Mouse (Mus musculus): ENCODE measurements around the gene Gm10217.

The Gm10217 gene

DNA sequence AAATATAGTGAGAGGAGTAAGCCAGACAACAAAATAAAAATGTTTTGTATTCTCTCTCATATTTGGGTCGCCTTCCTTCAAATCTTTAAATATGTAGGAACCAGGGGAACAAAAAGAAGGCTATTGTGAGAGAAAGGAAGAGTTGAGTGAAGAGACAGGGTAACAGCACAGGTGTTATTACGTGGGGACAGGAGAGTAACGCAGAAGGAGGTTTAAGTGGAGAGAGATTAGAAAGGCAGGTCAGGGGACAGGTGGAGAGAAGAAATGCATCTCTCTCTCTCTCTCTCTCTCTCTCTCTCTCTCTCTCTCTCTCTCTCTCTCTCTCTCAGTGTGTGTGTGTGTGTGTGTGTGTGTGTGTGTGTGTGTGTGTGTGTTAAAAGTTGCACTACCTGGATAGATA is at the start of gene Gm10217:
Gm10217 (plus strand) TSS at position 301 of the 400 bp plus-strand sequence.
- DNase-seq (ENCODE audit: low read depth, low spot score), result no peak

DNA sequence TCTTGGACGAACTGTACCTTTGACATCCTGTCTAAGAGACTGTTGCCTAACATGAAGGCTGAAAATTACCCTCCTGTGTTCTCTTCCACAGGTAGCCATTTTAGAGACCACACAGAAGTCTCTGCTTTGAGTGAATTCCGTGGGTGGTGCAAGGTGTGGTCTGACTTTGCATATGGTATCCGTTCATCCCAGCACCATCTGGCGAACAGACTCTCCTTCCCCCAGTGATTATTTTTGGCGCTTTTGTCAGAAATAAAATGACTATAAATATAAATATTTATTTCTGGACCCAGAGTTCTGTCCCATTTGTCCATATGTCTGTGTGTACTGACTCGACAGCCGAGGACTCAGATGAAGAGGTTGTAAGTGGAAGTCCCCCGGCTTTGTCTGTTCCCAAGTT is 39.3 kb upstream of the Gm10217 start:
- peak; percentile 26 for DNase-seq (ENCODE audit: low read depth, low spot score)

DNA sequence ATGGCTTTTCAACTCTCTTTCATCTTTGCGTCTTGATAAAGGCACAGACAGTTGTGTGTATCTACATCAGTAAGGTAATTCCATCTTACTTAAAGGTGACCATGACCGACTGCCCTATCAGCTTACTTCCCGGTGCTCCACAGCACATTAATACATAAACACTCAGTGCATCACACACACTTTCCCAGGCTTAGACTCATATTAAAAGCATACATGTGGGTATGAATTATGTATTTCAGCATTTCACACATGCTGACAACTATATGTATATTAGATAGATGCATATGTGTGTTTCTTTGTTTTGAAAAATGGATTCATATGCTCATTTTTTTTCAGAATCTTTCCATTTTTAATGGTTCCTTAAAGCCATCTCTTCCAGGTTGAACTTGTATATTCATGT is 23.8 kb upstream of the Gm10217 start:
- no peak for DNase-seq (ENCODE audit: low read depth, low spot score)

DNA sequence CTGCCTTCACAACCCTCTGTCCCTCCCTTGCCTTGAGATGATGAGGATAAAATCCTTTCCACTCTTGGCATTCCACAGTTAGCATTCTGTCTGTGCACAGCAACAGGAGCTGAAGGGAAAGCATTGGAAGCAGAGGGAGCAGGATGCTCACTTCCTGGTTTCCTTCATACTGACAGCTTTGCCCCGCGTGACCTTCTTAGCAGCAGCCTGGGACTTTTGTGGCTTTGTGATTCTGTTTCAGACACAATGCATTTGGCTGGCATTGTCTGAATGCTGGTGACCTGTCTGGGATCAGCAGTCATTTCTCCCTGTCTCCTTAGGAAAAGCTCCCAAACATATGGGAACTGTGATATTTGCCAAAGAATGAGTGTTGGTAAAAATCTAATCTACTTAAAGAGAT is 4.8 kb upstream of the Gm10217 start:
- DNase-seq (ENCODE audit: low read depth, low spot score), result peak; percentile 57

DNA sequence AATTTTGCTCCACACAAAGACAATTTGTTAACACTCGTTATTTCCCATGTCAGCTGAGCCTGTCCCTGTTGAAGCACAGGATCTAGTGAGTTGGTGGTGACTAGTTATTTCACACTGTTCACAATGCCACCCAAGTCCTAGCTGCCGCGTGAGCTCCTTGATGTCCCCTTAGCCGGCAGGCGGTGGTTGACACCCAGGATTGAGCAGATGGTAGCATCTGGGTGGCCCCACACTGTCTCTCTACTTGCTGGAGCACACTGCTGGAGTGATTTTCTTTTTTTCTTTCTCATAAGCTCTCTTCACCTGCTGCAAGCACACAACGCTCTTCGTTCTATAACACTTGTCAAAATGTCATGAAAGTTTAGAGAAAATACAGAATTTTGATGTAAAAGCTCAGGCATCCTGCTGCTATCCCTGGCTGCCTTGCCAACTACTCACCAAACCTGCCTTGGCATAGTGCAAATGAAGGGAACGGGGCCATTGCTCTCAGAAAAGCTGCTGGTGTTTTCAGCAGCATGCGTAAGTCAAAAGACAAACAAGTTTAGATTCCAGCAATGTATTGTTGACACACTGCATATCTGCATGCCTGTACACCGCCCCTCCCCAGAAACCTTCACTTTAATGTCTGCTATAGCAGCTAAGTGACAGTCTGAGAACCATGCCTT is 3.4 kb upstream of the Gm10217 start:
- DNase-seq (ENCODE audit: low read depth, low spot score), result no peak

DNA sequence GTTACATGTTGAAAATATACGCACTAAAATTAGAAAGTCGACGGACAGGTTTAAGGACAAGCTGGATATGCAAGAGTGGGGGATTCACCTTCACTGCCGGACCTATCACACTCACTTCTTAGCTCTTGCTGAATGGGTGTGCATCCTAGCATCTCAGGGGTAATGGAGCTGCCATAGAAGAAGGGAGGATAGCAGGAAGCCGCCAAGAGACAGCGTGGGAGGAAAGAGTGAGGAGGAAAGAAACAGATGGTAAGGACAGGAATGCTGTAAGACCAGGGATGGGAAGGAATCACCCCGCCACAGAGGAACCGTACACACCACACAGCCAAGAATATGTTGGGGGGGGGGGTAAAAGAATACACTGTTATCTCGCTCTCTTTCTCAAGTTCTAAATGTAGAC is 1.1 kb downstream of the Gm10217 start:
- DNase-seq (ENCODE audit: low read depth, low spot score), result no peak

DNA sequence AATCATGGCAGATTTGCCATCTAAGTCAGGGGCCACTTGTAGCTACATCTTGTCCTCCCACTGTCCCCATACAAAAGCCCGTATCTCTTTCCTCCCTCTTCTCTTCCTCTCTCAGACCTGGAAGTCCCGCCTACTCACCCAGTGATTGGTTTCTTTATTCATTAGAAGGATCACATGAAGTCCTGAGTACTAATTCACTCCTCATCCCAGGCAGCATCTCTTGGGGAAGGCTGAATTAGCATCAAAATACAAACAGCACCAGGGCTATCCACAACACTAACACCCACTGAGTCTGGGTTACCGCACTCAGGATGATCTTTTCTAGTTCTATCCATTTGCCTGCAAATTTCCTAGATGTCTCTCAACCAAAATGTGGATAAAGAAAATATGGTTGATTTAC is 4.0 kb downstream of the Gm10217 start:
- peak; percentile 33 for DNase-seq (ENCODE audit: low read depth, low spot score)

DNA sequence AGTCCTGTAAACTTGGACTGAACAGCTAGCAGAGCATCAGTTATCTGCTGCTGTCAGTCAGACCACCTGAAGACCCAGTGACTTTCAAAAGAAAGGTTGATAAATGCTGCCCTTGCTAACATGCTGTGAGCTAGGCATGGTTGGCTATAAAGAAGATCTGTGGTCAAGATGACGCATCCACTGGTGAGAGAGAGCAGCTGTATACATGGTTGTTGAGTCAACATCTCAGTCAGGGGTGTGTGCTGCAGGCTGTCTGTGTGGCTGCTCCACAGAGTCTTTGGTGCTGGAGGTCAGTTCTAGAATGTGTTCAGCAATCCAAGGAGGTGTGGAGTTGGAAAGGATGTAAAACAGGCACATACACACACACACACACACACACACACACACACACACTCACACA is 12.2 kb downstream of the Gm10217 start:
- DNase-seq (ENCODE audit: low read depth, low spot score), result no peak

DNA sequence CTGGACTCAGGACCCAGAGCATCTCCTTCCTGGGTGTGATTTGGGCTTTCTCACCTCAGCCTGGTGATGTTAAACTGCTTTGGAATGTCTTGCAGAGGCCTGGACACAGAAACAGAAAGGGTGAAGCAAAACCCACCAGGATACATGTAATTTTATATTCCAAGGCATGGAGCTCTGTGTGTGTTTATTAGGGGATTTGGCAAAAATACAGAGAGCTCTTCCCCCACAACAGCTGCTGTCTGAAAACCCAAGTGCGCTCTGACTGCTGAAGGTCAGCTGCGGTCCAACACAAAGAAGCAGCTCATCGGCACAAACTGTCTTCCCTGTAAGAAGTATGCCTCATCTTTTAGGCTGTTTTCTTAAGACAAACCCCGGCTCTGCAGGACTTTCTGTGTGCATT is 15.9 kb downstream of the Gm10217 start:
- DNase-seq (ENCODE audit: low read depth, low spot score), result no peak

DNA sequence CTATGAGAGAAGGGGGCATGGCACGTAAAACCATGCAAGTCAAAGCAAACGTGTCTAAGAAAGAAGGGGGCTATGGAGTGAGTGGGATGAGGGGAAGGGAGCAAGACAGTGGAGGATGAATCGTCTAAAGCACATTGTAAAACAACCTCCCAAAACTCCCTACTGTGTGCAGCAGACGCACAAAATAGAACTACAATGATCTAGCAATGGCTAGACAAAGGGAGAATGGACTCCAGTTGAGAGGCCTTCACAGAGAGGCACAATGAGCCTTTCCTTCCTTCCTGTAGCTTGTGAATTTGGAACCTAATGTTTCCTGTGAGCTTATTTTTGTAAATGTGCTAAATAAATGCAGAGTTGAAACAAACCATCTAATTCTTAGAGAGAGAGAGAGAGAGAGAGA is 22.7 kb downstream of the Gm10217 start:
- peak; percentile 6 for DNase-seq (ENCODE audit: low read depth, low spot score)

DNA sequence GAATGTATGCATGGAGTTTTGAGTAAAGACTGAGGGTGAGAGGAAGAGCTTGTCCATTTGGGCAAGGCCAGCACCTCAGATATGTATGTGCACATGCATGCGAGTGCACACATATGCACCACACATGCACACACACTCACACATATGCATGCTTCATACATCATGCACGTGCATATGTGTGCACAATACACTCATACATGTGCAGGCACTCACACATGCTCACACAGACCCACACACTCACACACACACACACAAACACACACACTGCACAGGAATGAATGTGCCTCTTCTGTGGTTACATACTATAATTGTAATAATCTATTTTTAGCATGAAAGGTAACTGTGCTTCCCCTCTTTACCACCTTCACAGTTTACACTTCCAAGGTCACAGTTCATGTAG is 35.1 kb downstream of the Gm10217 start:
- no peak for DNase-seq (ENCODE audit: low read depth, low spot score)

DNA sequence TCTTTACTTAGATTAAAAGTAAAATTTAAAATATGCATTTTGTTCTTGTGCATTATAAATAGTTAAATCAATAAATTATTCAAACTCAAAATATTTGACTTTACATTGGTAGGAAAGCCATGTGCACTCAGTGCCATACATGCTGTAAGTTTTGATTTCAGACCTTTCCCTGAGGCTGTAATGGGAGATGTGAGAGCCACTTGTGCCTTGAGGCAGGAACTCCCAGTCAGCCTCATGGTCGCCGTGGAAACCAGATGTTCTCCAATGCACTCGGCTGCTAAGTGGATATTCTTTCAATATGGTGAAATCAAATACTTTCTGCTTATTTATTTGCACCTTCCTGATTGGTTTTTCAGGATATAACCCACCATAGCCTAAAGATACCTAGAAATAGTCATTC is 35.6 kb downstream of the Gm10217 start:
- DNase-seq (ENCODE audit: low read depth, low spot score), result no peak
